Mouse (Mus musculus) heart, postnatal 25 days (tissue): Measurements from ENCODE around the gene Prlh. TPM values are rescaled to one million over a fixed set of nuclear protein-coding genes. Genes with fewer than 3 reads are reported as not detected.

Experiments used
- DNase-seq: peaks from one replicate; pipeline ENCODE4 v3.0.0; 2022; ENCODE audit warnings: low spot score
- intact Hi-C: fragments of 180-260 bp; cut with DNase I; formaldehyde crosslinking; loops from one replicate; pipeline ENCODE4 v1.15.1; 2025
- total RNA-seq, 2 experiments: library from RNA; stranded (reverse); gene quantifications; 2 replicates each; pipeline ENCODE4 v1.2.3; 2021

Prlh gene
- total RNA-seq: not detected

GRCm38 (mm10) chr1:90952808-90953207 lies at the start of gene Prlh:
Prlh (plus strand) TSS chr1:90953108.
- intact Hi-C loops: no loop called here
- DNase-seq: no peak

GRCm38 (mm10) chr1:90903211-90903945 lies 49.5 kb upstream of the Prlh start:
- intact Hi-C loops: no loop called here
- no peak for DNase-seq

GRCm38 (mm10) chr1:90903971-90904458 lies 48.9 kb upstream of the Prlh start:
- DNase-seq: no peak
- intact Hi-C loops: no loop called here

- DNase-seq: no peak
- intact Hi-C loops: loop anchor here (5.0 kb wide), 1 partner anchor 253 kb away; no protein-coding TSS in a partner anchor
Observed at GRCm38 (mm10) chr1:90904729-90905404, 48.0 kb upstream of the Prlh start.

GRCm38 (mm10) chr1:90906357-90906756 lies 46.6 kb upstream of the Prlh start:
- intact Hi-C loops: loop anchor here (1.0 to 5.0 kb wide), 2 partner anchors 50 to 254 kb away; no protein-coding TSS in a partner anchor
- DNase-seq: no peak

GRCm38 (mm10) chr1:90909161-90909560 lies 43.7 kb upstream of the Prlh start:
- intact Hi-C loops: loop anchor here (5.0 kb wide), 1 partner anchor 257 kb away; no protein-coding TSS in a partner anchor
- DNase-seq: no peak

GRCm38 (mm10) chr1:90909631-90910152 lies 43.2 kb upstream of the Prlh start:
- peak; percentile 71 for DNase-seq
- intact Hi-C loops: loop anchor here (5.0 kb wide), 1 partner anchor 257 kb away; no protein-coding TSS in a partner anchor

- DNase-seq: no peak
- intact Hi-C loops: no loop called here
Observed at GRCm38 (mm10) chr1:90913231-90913630, 39.7 kb upstream of the Prlh start.

GRCm38 (mm10) chr1:90914948-90915569 lies 37.8 kb upstream of the Prlh start, which contains the start of gene Mlph:
Mlph (plus strand) TSS chr1:90915085.
- DNase-seq: peak; percentile 23
- intact Hi-C loops: no loop called here

- no peak for DNase-seq
- intact Hi-C loops: no loop called here
Observed at GRCm38 (mm10) chr1:90917509-90917908, 35.4 kb upstream of the Prlh start.

- DNase-seq: no peak
- intact Hi-C loops: no loop called here
Observed at GRCm38 (mm10) chr1:90921687-90922086, 31.2 kb upstream of the Prlh start.

- DNase-seq: no peak
- intact Hi-C loops: loop anchor here (5.0 kb wide), 1 partner anchor 311 kb away; no protein-coding TSS in a partner anchor
Observed at GRCm38 (mm10) chr1:90926030-90926429, 26.9 kb upstream of the Prlh start.

GRCm38 (mm10) chr1:90927308-90927707 lies 25.6 kb upstream of the Prlh start:
- DNase-seq: no peak

GRCm38 (mm10) chr1:90927929-90928574 lies 24.9 kb upstream of the Prlh start:
- intact Hi-C loops: loop anchor here (1.0 to 5.0 kb wide), 2 partner anchors 29 to 309 kb away; no protein-coding TSS in a partner anchor
- DNase-seq: no peak

More at GRCm38 (mm10) chr1:90927308-90927707, 25.6 kb upstream of the Prlh start:
- intact Hi-C loops: loop anchor here (5.0 kb wide), 1 partner anchor 310 kb away; no protein-coding TSS in a partner anchor

- intact Hi-C loops: loop anchor here (1.0 to 5.0 kb wide), 2 partner anchors 29 to 309 kb away; no protein-coding TSS in a partner anchor
- peak; percentile 55 for DNase-seq
Observed at GRCm38 (mm10) chr1:90928575-90928934, 24.4 kb upstream of the Prlh start.

GRCm38 (mm10) chr1:90933001-90933400 lies 19.9 kb upstream of the Prlh start:
- no peak for DNase-seq

GRCm38 (mm10) chr1:90936990-90937389 lies 15.9 kb upstream of the Prlh start:
- intact Hi-C loops: no loop called here
- DNase-seq: no peak

More at GRCm38 (mm10) chr1:90933001-90933400, 19.9 kb upstream of the Prlh start:
- intact Hi-C loops: no loop called here

- intact Hi-C loops: no loop called here
- DNase-seq: no peak
Observed at GRCm38 (mm10) chr1:90939980-90940379, 12.9 kb upstream of the Prlh start.

GRCm38 (mm10) chr1:90945171-90945570 lies 7.7 kb upstream of the Prlh start:
- intact Hi-C loops: no loop called here

More at GRCm38 (mm10) chr1:90945171-90945570, 7.7 kb upstream of the Prlh start:
- no peak for DNase-seq
